Mouse (Mus musculus) heart, embryonic 12.5 days (tissue): Measurements from ENCODE around the gene Gyg. TPM values are rescaled to one million over a fixed set of nuclear protein-coding genes. Genes with fewer than 3 reads are reported as not detected.
A peak's percentile ranks its signal among the peaks of the same experiment; 100 is the strongest.

Experiments used
- ATAC-seq: fragments of 200-750 bp; cut with Nextera tagmentation; 2 replicates; pipeline ENCODE4 v1.8.0; 2017; ENCODE audit warnings: moderate TSS enrichment, moderate library complexity; ENCODE audit not compliant: insufficient number of reproducible peaks, low FRiP score
- H3K27ac ChIP-seq: fragments of 300-500 bp; sonication (generic); 2 replicates; pipeline ENCODE4 v1.5.1; 2016; ENCODE audit warnings: mild to moderate bottlenecking, moderate library complexity; ENCODE audit not compliant: poor library complexity, severe bottlenecking
- H3K27me3 ChIP-seq: fragments of 300-500 bp; sonication (generic); replicated peaks from 2 replicates; pipeline ENCODE4 v1.6.1; 2016; ENCODE audit warnings: mild to moderate bottlenecking, moderate library complexity
- H3K36me3 ChIP-seq: fragments of 300-500 bp; sonication (generic); 2 replicates; pipeline ENCODE4 v1.6.1; 2016; ENCODE audit warnings: mild to moderate bottlenecking, moderate library complexity
- H3K4me1 ChIP-seq: fragments of 300-500 bp; sonication (generic); replicated peaks from 2 replicates; pipeline ENCODE4 v1.6.1; 2016; ENCODE audit warnings: mild to moderate bottlenecking
- H3K4me2 ChIP-seq: fragments of 300-500 bp; sonication (generic); 2 replicates; pipeline ENCODE4 v1.6.1; 2016; ENCODE audit warnings: mild to moderate bottlenecking, moderate library complexity
- H3K4me3 ChIP-seq: fragments of 300-500 bp; sonication (generic); 2 replicates; pipeline ENCODE4 v1.5.1; 2016; ENCODE audit warnings: mild to moderate bottlenecking
- H3K9ac ChIP-seq: fragments of 300-500 bp; sonication (generic); 2 replicates; pipeline ENCODE4 v1.6.1; 2016; ENCODE audit warnings: mild to moderate bottlenecking, moderate library complexity
- H3K9me3 ChIP-seq: fragments of 300-500 bp; sonication (generic); replicated peaks from 2 replicates; pipeline ENCODE4 v1.6.1; 2016; ENCODE audit warnings: mild to moderate bottlenecking, moderate library complexity
- WGBS: fragments of 180-500 bp; shearing (Covaris S2); methylation state at CpG from one replicate; pipeline ENCODE4 v1.1.7; 2016; 5-methylcytosine and 5-hydroxymethylcytosine counted together
- polyA plus RNA-seq: library from polyadenylated mRNA; unstranded; fragments of >200 nt; fragmentation: Nextera tagmentation; extraction: Ambion mirVana; gene quantifications from 2 replicates; pipeline ENCODE4 v1.2.1, GENCODE M21; 2016

The Gyg gene
- polyA plus RNA-seq, 1 experiment from 2014 or later, result 687 TPM

- Histone ChIP-seq H3K27me3 (no peaks in the 10 kb centered on the region), H3K4me3 (no peak overlapping the region), H3K27ac (no peak overlapping the region), H3K9me3 (0 out of 2 replicates have a peak, but pooled peaks cover 2% of the 10 kb centered on the region), H3K9ac (no peak overlapping the region), H3K4me1 (no peaks in the 10 kb centered on the region), H3K4me2 (no peak overlapping the region), H3K36me3 (peaks cover 19% of the 10 kb centered on the region)
- 63% methylated on average over 8 of the region's 8 CpGs for WGBS
- no peak for ATAC-seq
These were observed 50.8 kb downstream of the Gyg start for GRCm38 (mm10) chr3:20104318-20104717.

GRCm38 (mm10) chr3:20103830-20104229 is 51.3 kb downstream of the Gyg start:
- no peaks in the 10 kb centered on the region for H3K4me1 ChIP-seq
- H3K9ac ChIP-seq, result no peak overlapping the region
- H3K4me2 ChIP-seq, result no peak overlapping the region
- WGBS, result 68% methylated on average over 3 of the region's 3 CpGs
- no peaks in the 10 kb centered on the region for H3K27me3 ChIP-seq
- no peak overlapping the region for H3K27ac ChIP-seq
- no peak overlapping the region for H3K4me3 ChIP-seq
- ATAC-seq, result no peak
- peaks cover 17% of the 10 kb centered on the region for H3K36me3 ChIP-seq
- 0 out of 2 replicates have a peak, but pooled peaks cover 2% of the 10 kb centered on the region for H3K9me3 ChIP-seq

- Histone ChIP-seq H3K4me2 (peak overlapping the region; percentile 47; the same call in 1 of the 2 replicates), H3K4me3 (no peak overlapping the region), H3K9me3 (no peaks in the 10 kb centered on the region), H3K27me3 (no peaks in the 10 kb centered on the region), H3K9ac (no peak overlapping the region), H3K27ac (peak overlapping the region; percentile 98), H3K4me1 (peaks cover 17% of the 10 kb centered on the region), H3K36me3 (peaks cover 29% of the 10 kb centered on the region)
- peak; percentile 87 for ATAC-seq
- 19% methylated on average over 3 of the region's 3 CpGs for WGBS
These were observed 73.0 kb downstream of the Gyg start for GRCm38 (mm10) chr3:20082161-20082560.

GRCm38 (mm10) chr3:20076145-20077053 is 78.7 kb downstream of the Gyg start:
- Histone ChIP-seq H3K9me3 (no peaks in the 10 kb centered on the region), H3K4me1 (peaks cover 10% of the 10 kb centered on the region), H3K4me3 (no peak overlapping the region), H3K4me2 (peak overlapping the region; percentile 31), H3K27me3 (no peaks in the 10 kb centered on the region), H3K36me3 (peaks cover 41% of the 10 kb centered on the region), H3K9ac (no peak overlapping the region), H3K27ac (peak overlapping the region; percentile 78)
- WGBS, result 56% methylated on average over 11 of the region's 11 CpGs
- ATAC-seq, result 0 out of 2 replicates have a peak, but pooled peaks have one; percentile 4

Other genes starting within 250 kb of the Gyg start
- gene Cp, start 198.3 kb downstream of the Gyg start, polyA plus RNA-seq, result 0.41 and 0.58 TPM in 2 replicates
- 11.4 and 12.6 TPM in 2 replicates for gene Hps3, start 120.0 kb downstream of the Gyg start, polyA plus RNA-seq
- gene Hltf, start 97.5 kb downstream of the Gyg start, polyA plus RNA-seq, result 19.1 and 21.3 TPM in 2 replicates
- gene Cpa3, start 86.9 kb upstream of the Gyg start, polyA plus RNA-seq, result 0.53 and 0.54 TPM in 2 replicates
- gene Cpb1, start 120.4 kb upstream of the Gyg start, polyA plus RNA-seq, result 0.44 TPM in 1 of 2 replicates, not detected in the other
- 0.28 TPM in 1 of 2 replicates, not detected in the other for gene Agtr1b, start 211.9 kb upstream of the Gyg start, polyA plus RNA-seq